Mouse (Mus musculus) CD4-positive, CD25-positive, alpha-beta regulatory T cell, adult 2 months (primary cell): ENCODE data around the gene Mettl22.
A peak's percentile ranks its signal among the peaks of the same experiment; 100 is the strongest.

ENCODE experiments used
- DNase-seq: peaks from one replicate; pipeline ENCODE4 v3.0.0-alpha.2; 2012; ENCODE audit warnings: low read depth, low spot score

Mettl22 gene

GRCm38 (mm10) chr16:8509894-8510293 is 39.3 kb downstream of the Mettl22 start:
- no peak for DNase-seq

GRCm38 (mm10) chr16:8512830-8513229 is 42.2 kb downstream of the Mettl22 start:
- peak; percentile 8 for DNase-seq

GRCm38 (mm10) chr16:8513236-8513906 is 42.8 kb downstream of the Mettl22 start, which contains the start of gene Abat:
Gene Abat (plus strand): TSS chr16:8513429.
- DNase-seq, result peak; percentile 72

- DNase-seq, result no peak
These were observed 43.6 kb downstream of the Mettl22 start for GRCm38 (mm10) chr16:8514180-8514579.

- no peak for DNase-seq
These were observed 49.9 kb downstream of the Mettl22 start for GRCm38 (mm10) chr16:8520525-8520924.

GRCm38 (mm10) chr16:8521322-8521721 is 50.7 kb downstream of the Mettl22 start:
- no peak for DNase-seq

GRCm38 (mm10) chr16:8523480-8524144 is 53.0 kb downstream of the Mettl22 start:
- no peak for DNase-seq

GRCm38 (mm10) chr16:8524163-8524847 is 53.7 kb downstream of the Mettl22 start:
- no peak for DNase-seq

- no peak for DNase-seq
These were observed 54.7 kb downstream of the Mettl22 start for GRCm38 (mm10) chr16:8525293-8525692.

- no peak for DNase-seq
These were observed 55.3 kb downstream of the Mettl22 start for GRCm38 (mm10) chr16:8525877-8526276.

GRCm38 (mm10) chr16:8529389-8529788 is 58.8 kb downstream of the Mettl22 start:
- no peak for DNase-seq

GRCm38 (mm10) chr16:8530018-8530417 is 59.4 kb downstream of the Mettl22 start:
- peak; percentile 28 for DNase-seq

GRCm38 (mm10) chr16:8532461-8532860 is 61.9 kb downstream of the Mettl22 start:
- no peak for DNase-seq

- no peak for DNase-seq
These were observed 62.3 kb downstream of the Mettl22 start for GRCm38 (mm10) chr16:8532894-8533293.

GRCm38 (mm10) chr16:8533477-8533876 is 62.9 kb downstream of the Mettl22 start:
- DNase-seq, result no peak

- no peak for DNase-seq
These were observed 64.0 kb downstream of the Mettl22 start for GRCm38 (mm10) chr16:8534466-8535200.

GRCm38 (mm10) chr16:8535411-8535810 is 64.8 kb downstream of the Mettl22 start:
- no peak for DNase-seq

- no peak for DNase-seq
These were observed 68.7 kb downstream of the Mettl22 start for GRCm38 (mm10) chr16:8539150-8539865.
